Mouse (Mus musculus) stomach, embryonic 16.5 days (tissue): ENCODE results near the gene Camk2n1. TPM values are rescaled to one million over a fixed set of nuclear protein-coding genes. Genes with fewer than 3 reads are reported as not detected.
"Not testable (repeated sequence)": the region's sequence is repeated elsewhere in the genome, so short reads cannot be mapped to it uniquely, and the experiment has no call there.

Source experiments
- ATAC-seq: fragments of 200-750 bp; cut with Nextera tagmentation; 2 replicates; pipeline ENCODE4 v1.8.0; 2017; ENCODE audit warnings: moderate number of reproducible peaks, moderate TSS enrichment; ENCODE audit not compliant: insufficient read depth, low FRiP score
- H3K27ac ChIP-seq: fragments of 300-500 bp; sonication (generic); 2 replicates; pipeline ENCODE4 v1.5.1; 2014; ENCODE audit warnings: low read length
- H3K27me3 ChIP-seq: fragments of 300-500 bp; sonication (generic); 2 replicates; pipeline ENCODE4 v1.6.1; 2014; ENCODE audit warnings: low read length, control low read depth, mixed read lengths; ENCODE audit not compliant: control insufficient read depth, insufficient read depth
- H3K36me3 ChIP-seq: fragments of 300-500 bp; sonication (generic); 2 replicates; pipeline ENCODE4 v1.6.1; 2014; ENCODE audit warnings: low read length; ENCODE audit not compliant: control insufficient read depth, insufficient read depth
- H3K4me1 ChIP-seq: fragments of 300-500 bp; sonication (generic); 2 replicates; pipeline ENCODE4 v1.6.1; 2014; ENCODE audit warnings: low read length, control low read depth, mixed read lengths; ENCODE audit not compliant: control insufficient read depth, insufficient read depth
- H3K4me2 ChIP-seq: fragments of 300-500 bp; sonication (generic); 2 replicates; pipeline ENCODE4 v1.6.1; 2014; ENCODE audit warnings: low read depth, low read length, mixed read lengths
- H3K4me3 ChIP-seq: fragments of 300-500 bp; sonication (generic); replicated peaks from 2 replicates; pipeline ENCODE4 v1.5.1; 2014; ENCODE audit warnings: mild to moderate bottlenecking, low read length
- H3K9ac ChIP-seq: fragments of 300-500 bp; sonication (generic); 2 replicates; pipeline ENCODE4 v1.6.1; 2014; ENCODE audit warnings: low read length
- H3K9me3 ChIP-seq: fragments of 300-500 bp; sonication (generic); replicated peaks from 2 replicates; pipeline ENCODE4 v1.6.1; 2016; ENCODE audit warnings: low read length, control low read depth; ENCODE audit not compliant: control insufficient read depth
- WGBS: fragments of 180-500 bp; shearing (Covaris S2); extraction: QIAGEN DNeasy Blood & Tissue Kit; methylation state at CpG from one replicate; pipeline ENCODE4 v1.1.7; 2014; 5-methylcytosine and 5-hydroxymethylcytosine counted together
- polyA plus RNA-seq: library from polyadenylated mRNA; unstranded; fragments of >200 nt; fragmentation: Nextera tagmentation; extraction: Ambion mirVana; gene quantifications from 2 replicates; pipeline ENCODE4 v1.2.1, GENCODE M21; 2015

The Camk2n1 gene
- polyA plus RNA-seq, 1 experiment from 2014 or later, result 2.8 TPM

GRCm38 (mm10) chr4:138417882-138418281 lies 36.2 kb upstream of the Camk2n1 start:
- WGBS, result 74% methylated on average over 4 of the region's 4 CpGs
- ATAC-seq, result no peak
- H3K36me3 ChIP-seq, result no peaks in the 10 kb centered on the region
- no peak overlapping the region for H3K27ac ChIP-seq
- H3K4me2 ChIP-seq, result no peak overlapping the region
- H3K9me3 ChIP-seq, result no peaks in the 10 kb centered on the region
- H3K4me1 ChIP-seq, result no peaks in the 10 kb centered on the region
- H3K27me3 ChIP-seq, result no peaks in the 10 kb centered on the region
- H3K4me3 ChIP-seq, result no peak overlapping the region
- no peak overlapping the region for H3K9ac ChIP-seq

- Histone ChIP-seq H3K27ac (no peak overlapping the region), H3K4me3 (no peak overlapping the region), H3K9ac (no peak overlapping the region), H3K9me3 (no peaks in the 10 kb centered on the region), H3K36me3 (no peaks in the 10 kb centered on the region), H3K4me2 (no peak overlapping the region), H3K27me3 (no peaks in the 10 kb centered on the region), H3K4me1 (no peaks in the 10 kb centered on the region)
- no peak for ATAC-seq
- WGBS, result 55% methylated on average over 11 of the region's 11 CpGs
These were observed 35.7 kb upstream of the Camk2n1 start for GRCm38 (mm10) chr4:138418340-138418957.

- no peak overlapping the region for H3K4me3 ChIP-seq
- no peak overlapping the region for H3K4me2 ChIP-seq
- no peak overlapping the region for H3K27ac ChIP-seq
- H3K36me3 ChIP-seq, result no peaks in the 10 kb centered on the region
- H3K27me3 ChIP-seq, result no peaks in the 10 kb centered on the region
- 78% methylated on average over 6 of the region's 6 CpGs for WGBS
- no peak for ATAC-seq
- no peaks in the 10 kb centered on the region for H3K4me1 ChIP-seq
- no peaks in the 10 kb centered on the region for H3K9me3 ChIP-seq
- no peak overlapping the region for H3K9ac ChIP-seq
These were observed 29.1 kb upstream of the Camk2n1 start for GRCm38 (mm10) chr4:138425028-138425427.

- ATAC-seq, H3K27ac ChIP-seq: not testable (repeated sequence)
- WGBS, result 89% methylated on average over 14 of the region's 14 CpGs
These were observed 28.5 kb upstream of the Camk2n1 start for GRCm38 (mm10) chr4:138425604-138426003.

GRCm38 (mm10) chr4:138426778-138427705 lies 27.1 kb upstream of the Camk2n1 start:
- Histone ChIP-seq H3K9ac (0 out of 2 replicates have a peak overlapping the region, but pooled peaks have one; percentile 1), H3K9me3 (no peaks in the 10 kb centered on the region), H3K4me1 (no peaks in the 10 kb centered on the region), H3K36me3 (no peaks in the 10 kb centered on the region), H3K27ac (no peak overlapping the region), H3K4me3 (no peak overlapping the region), H3K27me3 (no peaks in the 10 kb centered on the region), H3K4me2 (peak overlapping the region; percentile 45)
- ATAC-seq, result peak; percentile 61; the same call in 1 of the 2 replicates
- WGBS, result 33% methylated on average over 22 of the region's 22 CpGs

More at GRCm38 (mm10) chr4:138425604-138426003, 28.5 kb upstream of the Camk2n1 start:
- H3K4me3 ChIP-seq, H3K36me3 ChIP-seq, H3K9me3 ChIP-seq, H3K4me1 ChIP-seq, H3K4me2 ChIP-seq, H3K9ac ChIP-seq, H3K27me3 ChIP-seq: not testable (repeated sequence)

DNA sequence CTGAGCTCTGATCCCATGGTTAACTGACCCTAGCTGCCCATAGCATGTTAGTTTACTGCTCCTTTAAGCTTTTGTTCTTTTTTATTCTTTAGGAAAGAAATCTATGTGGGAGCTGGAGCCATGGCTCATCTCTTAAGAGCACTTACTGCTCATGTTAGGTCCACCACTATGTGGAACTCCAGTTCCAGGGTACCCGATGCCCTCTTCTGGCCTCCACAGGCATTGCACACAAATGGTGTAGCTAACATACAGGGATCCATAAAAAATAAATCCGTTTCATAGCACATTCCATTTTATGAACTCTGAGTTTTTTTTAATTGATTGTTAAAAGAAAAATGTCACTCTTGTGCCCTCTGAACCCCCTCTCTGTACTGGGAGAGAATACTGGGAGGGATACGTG lies 24.3 kb upstream of the Camk2n1 start:
- no peak for ATAC-seq
- no peak overlapping the region for H3K27ac ChIP-seq
- no peak overlapping the region for H3K4me3 ChIP-seq
- WGBS, result 41% methylated on average over 3 of the region's 3 CpGs
- H3K36me3 ChIP-seq, result no peaks in the 10 kb centered on the region
- H3K4me1 ChIP-seq, result no peaks in the 10 kb centered on the region
- H3K9me3 ChIP-seq, result no peaks in the 10 kb centered on the region
- no peaks in the 10 kb centered on the region for H3K27me3 ChIP-seq
- no peak overlapping the region for H3K4me2 ChIP-seq
- H3K9ac ChIP-seq, result no peak overlapping the region

GRCm38 (mm10) chr4:138431340-138431739 lies 22.8 kb upstream of the Camk2n1 start:
- 52% methylated on average over 8 of the region's 8 CpGs for WGBS
- no peaks in the 10 kb centered on the region for H3K36me3 ChIP-seq
- H3K9ac ChIP-seq, result no peak overlapping the region
- H3K27ac ChIP-seq, result no peak overlapping the region
- H3K4me1 ChIP-seq, result peaks cover 11% of the 10 kb centered on the region
- no peaks in the 10 kb centered on the region for H3K9me3 ChIP-seq
- H3K27me3 ChIP-seq, result no peaks in the 10 kb centered on the region
- H3K4me2 ChIP-seq, result no peak overlapping the region
- no peak overlapping the region for H3K4me3 ChIP-seq
- ATAC-seq, result no peak

DNA sequence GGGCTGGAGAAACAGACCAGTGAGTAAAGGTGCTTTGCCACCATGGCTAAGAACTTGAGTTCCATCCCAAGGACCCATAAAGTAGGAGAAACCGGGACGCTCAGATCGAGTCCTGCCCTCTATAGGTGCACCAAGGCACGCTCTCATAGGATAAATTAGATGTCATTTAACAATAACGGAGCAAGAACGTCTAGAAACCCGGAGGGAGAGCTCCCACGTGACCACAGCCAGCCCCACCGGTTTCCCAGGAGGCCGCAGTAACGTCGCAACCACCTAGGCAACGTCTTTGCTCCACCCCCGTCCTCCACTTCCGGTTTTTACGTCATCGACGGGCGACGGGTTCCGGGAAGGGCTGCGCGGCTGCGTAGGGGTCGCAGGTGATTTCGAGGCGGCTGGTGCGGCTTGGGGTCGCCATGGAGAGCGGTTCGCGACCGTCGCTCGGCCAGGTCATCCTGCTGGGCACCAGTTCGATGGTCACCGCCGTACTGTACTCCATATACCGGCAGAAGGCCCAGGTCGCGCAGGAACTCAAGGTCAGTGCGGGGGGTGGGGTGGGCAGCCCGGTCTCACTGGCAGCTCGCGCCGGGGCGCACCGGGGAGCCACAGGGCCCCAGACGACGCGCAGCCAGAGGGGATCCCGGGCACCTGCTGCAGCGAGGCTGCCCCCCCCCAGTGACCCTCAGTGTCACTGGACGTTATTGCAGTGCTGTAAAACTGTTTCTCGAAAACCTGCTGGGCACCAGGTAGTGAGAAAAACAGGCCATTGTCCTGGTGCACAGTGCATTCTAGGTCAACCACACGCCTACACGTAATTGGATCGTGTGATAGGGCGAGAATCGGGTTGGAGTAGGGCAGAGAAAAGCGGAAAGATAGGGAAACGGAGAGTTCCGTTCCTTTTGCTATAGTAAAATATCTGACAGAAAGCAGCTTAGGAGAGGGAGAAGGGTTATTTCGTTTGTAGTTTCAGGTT lies 19.5 kb upstream of the Camk2n1 start, which contains the start of gene Mul1:
Mul1 (plus strand) TSS at position 325 of the 970 bp plus-strand sequence.
- no peaks in the 10 kb centered on the region for H3K9me3 ChIP-seq
- ATAC-seq, result peak; percentile 95
- peaks cover 11% of the 10 kb centered on the region; the same call in 1 of the 2 replicates for H3K36me3 ChIP-seq
- H3K27ac ChIP-seq, result peak within 1 kb of the TSS; percentile 51
- H3K27me3 ChIP-seq, result no peaks in the 10 kb centered on the region
- peak within 1 kb of the TSS; percentile 79 for H3K4me3 ChIP-seq
- under 1% methylated on average over 64 of the region's 64 CpGs for WGBS
- peaks cover 11% of the 10 kb centered on the region for H3K4me1 ChIP-seq
- H3K4me2 ChIP-seq, result peak within 1 kb of the TSS; percentile 91
- peak within 1 kb of the TSS; percentile 83 for H3K9ac ChIP-seq
